Mouse (Mus musculus): ENCODE data around the gene Rapgef4.

GRCm38 (mm10) chr2:72269651-72270341, 288.8 kb downstream of the Rapgef4 start:
- TF ChIP-seq CTCF (IDR thresholded peaks at IDR 0.05) = no peak
- TF ChIP-seq EP300 (IDR thresholded peaks at IDR 0.05) = 0 out of 2 replicates have a peak, but pooled peaks have one; percentile 21

Data from lung, postnatal 0 days (tissue).